Mouse (Mus musculus) heart, embryonic 11.5 days (tissue): ENCODE results near the gene Cfap61. TPM values are rescaled to one million over a fixed set of nuclear protein-coding genes. Genes with fewer than 3 reads are reported as not detected.

Experiments
- ATAC-seq: fragments of 200-750 bp; cut with Nextera tagmentation; replicated peaks from 2 replicates; pipeline ENCODE4 v1.8.0; 2017; ENCODE audit warnings: moderate library complexity; ENCODE audit not compliant: insufficient number of reproducible peaks, low FRiP score, low TSS enrichment
- H3K27ac ChIP-seq: fragments of 300-500 bp; sonication (generic); 2 replicates; pipeline ENCODE4 v1.5.1; 2014; ENCODE audit warnings: mild to moderate bottlenecking, low read depth, low read length
- H3K27me3 ChIP-seq: fragments of 300-500 bp; sonication (generic); 2 replicates; pipeline ENCODE4 v1.6.1; 2014; ENCODE audit warnings: mild to moderate bottlenecking, low read length, mixed read lengths; ENCODE audit not compliant: control insufficient read depth, insufficient read depth
- H3K36me3 ChIP-seq: fragments of 300-500 bp; sonication (generic); 2 replicates; pipeline ENCODE4 v1.6.1; 2014; ENCODE audit warnings: mild to moderate bottlenecking, low read length, moderate library complexity, mixed read lengths; ENCODE audit not compliant: control insufficient read depth, insufficient read depth
- H3K4me1 ChIP-seq: fragments of 300-500 bp; sonication (generic); 2 replicates; pipeline ENCODE4 v1.6.1; 2014; ENCODE audit warnings: low read length; ENCODE audit not compliant: control insufficient read depth, insufficient read depth
- H3K4me2 ChIP-seq: fragments of 300-500 bp; sonication (generic); 2 replicates; pipeline ENCODE4 v1.6.1; 2014; ENCODE audit warnings: mild to moderate bottlenecking, moderate library complexity
- H3K4me3 ChIP-seq: fragments of 300-500 bp; sonication (generic); 2 replicates; pipeline ENCODE4 v1.5.1; 2014; ENCODE audit warnings: low read depth, low read length
- H3K9ac ChIP-seq: fragments of 300-500 bp; sonication (generic); 2 replicates; pipeline ENCODE4 v1.6.1; 2014; ENCODE audit warnings: mild to moderate bottlenecking, low read depth, low read length, moderate library complexity
- H3K9me3 ChIP-seq: fragments of 300-500 bp; sonication (generic); replicated peaks from 2 replicates; pipeline ENCODE4 v1.6.1; 2016; ENCODE audit warnings: low read length; ENCODE audit not compliant: control insufficient read depth
- WGBS: fragments of 180-500 bp; shearing (Covaris S2); extraction: QIAGEN DNeasy Blood & Tissue Kit; methylation state at CpG from one replicate; pipeline ENCODE4 v1.1.7; 2014; ENCODE audit not compliant: insufficient replicate concordance; 5-methylcytosine and 5-hydroxymethylcytosine counted together
- polyA plus RNA-seq: library from polyadenylated mRNA; unstranded; fragments of >200 nt; fragmentation: Nextera tagmentation; extraction: Ambion mirVana; gene quantifications from 2 replicates; pipeline ENCODE4 v1.2.1, GENCODE M21; 2014

Gene Cfap61
- polyA plus RNA-seq, 1 experiment from 2014 or later = 0.10 TPM

- Histone ChIP-seq H3K27ac (no peak overlapping the region), H3K36me3 (no peaks in the 10 kb centered on the region; the same call in 1 of the 2 replicates), H3K9me3 (no peaks in the 10 kb centered on the region), H3K4me2 (no peak overlapping the region), H3K27me3 (no peaks in the 10 kb centered on the region), H3K4me1 (peaks cover 18% of the 10 kb centered on the region), H3K4me3 (no peak overlapping the region), H3K9ac (no peak overlapping the region)
- no peak for ATAC-seq
- 85% methylated on average over 7 of the region's 7 CpGs for WGBS
Observed at GRCm38 (mm10) chr2:146249033-146249432, 314.4 kb downstream of the Cfap61 start.

- Histone ChIP-seq H3K4me2 (no peak overlapping the region), H3K36me3 (no peaks in the 10 kb centered on the region), H3K27ac (no peak overlapping the region), H3K9me3 (no peaks in the 10 kb centered on the region), H3K4me3 (no peak overlapping the region), H3K9ac (no peak overlapping the region), H3K4me1 (peaks cover 11% of the 10 kb centered on the region), H3K27me3 (no peaks in the 10 kb centered on the region)
- WGBS = 77% methylated on average over 6 of the region's 6 CpGs
- no peak for ATAC-seq
Observed at GRCm38 (mm10) chr2:146250236-146250904, 315.8 kb downstream of the Cfap61 start.

GRCm38 (mm10) chr2:146254387-146254786 lies 319.8 kb downstream of the Cfap61 start:
- WGBS = 63% methylated on average over 1 of the region's 1 CpGs

DNA sequence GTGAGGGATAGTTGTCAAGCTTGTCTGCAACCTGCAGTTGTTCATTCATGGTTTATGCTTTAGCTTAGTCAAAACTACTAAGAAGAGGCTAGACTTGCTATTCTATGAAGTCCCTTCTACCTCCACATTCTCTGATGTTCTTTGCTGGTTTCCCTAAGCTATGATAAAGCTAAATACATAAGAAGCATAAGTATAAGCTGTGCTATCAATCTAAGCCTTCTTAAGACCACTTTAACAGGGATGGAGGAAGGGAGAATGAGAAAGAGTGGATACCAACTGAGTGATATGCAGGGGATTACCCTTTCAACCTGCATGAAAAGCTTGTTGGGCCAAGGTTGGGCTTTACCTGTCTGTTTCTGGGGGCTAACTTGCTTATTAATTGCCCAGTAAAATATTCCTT lies 321.1 kb downstream of the Cfap61 start:
- no peak for ATAC-seq

More at GRCm38 (mm10) chr2:146254387-146254786, 319.8 kb downstream of the Cfap61 start:
- no peak overlapping the region for H3K4me3 ChIP-seq
- no peak overlapping the region for H3K27ac ChIP-seq
- peaks cover 14% of the 10 kb centered on the region for H3K4me1 ChIP-seq
- no peak overlapping the region for H3K9ac ChIP-seq
- no peaks in the 10 kb centered on the region for H3K27me3 ChIP-seq
- ATAC-seq = no peak
- H3K4me2 ChIP-seq = no peak overlapping the region
- H3K36me3 ChIP-seq = no peaks in the 10 kb centered on the region
- H3K9me3 ChIP-seq = no peaks in the 10 kb centered on the region

DNA sequence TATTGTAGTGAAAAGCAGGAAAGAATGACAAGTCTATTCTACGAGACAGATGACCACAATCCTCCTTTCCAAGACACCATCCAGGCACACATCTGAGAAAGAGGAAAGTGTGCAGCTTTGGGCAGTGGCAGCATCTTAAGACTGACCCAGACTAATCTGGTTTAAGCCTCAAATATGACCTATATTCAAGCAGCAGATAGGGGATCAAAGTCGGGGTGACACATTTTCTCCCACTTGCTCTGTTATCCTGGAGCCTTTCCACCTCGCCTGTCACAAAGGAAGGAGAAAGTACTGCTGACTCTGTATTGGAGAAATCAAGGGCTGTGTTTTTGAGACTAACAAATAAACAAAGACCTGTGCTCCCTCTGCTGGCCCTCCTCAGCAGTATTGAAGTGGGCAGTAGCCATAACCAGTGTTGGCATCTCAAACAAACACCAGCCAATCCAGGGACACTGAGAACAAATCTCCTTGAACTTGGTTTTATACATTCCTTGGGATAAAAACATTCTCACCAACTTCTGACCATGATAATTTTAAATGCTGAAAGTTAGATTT lies 321.8 kb downstream of the Cfap61 start:
- H3K4me2 ChIP-seq = no peak overlapping the region
- no peak overlapping the region for H3K27ac ChIP-seq
- 56% methylated on average over 3 of the region's 3 CpGs for WGBS
- H3K9me3 ChIP-seq = no peaks in the 10 kb centered on the region
- no peaks in the 10 kb centered on the region for H3K27me3 ChIP-seq
- peaks cover 18% of the 10 kb centered on the region for H3K4me1 ChIP-seq
- ATAC-seq = no peak
- no peaks in the 10 kb centered on the region for H3K36me3 ChIP-seq
- H3K9ac ChIP-seq = no peak overlapping the region
- H3K4me3 ChIP-seq = no peak overlapping the region

More for the DNA sequence above, 321.1 kb downstream of the Cfap61 start:
- H3K27ac ChIP-seq = no peak overlapping the region
- peaks cover 18% of the 10 kb centered on the region for H3K4me1 ChIP-seq
- H3K4me2 ChIP-seq = no peak overlapping the region
- no peak overlapping the region for H3K9ac ChIP-seq
- H3K9me3 ChIP-seq = no peaks in the 10 kb centered on the region
- H3K27me3 ChIP-seq = no peaks in the 10 kb centered on the region
- H3K4me3 ChIP-seq = no peak overlapping the region
- H3K36me3 ChIP-seq = no peaks in the 10 kb centered on the region

DNA sequence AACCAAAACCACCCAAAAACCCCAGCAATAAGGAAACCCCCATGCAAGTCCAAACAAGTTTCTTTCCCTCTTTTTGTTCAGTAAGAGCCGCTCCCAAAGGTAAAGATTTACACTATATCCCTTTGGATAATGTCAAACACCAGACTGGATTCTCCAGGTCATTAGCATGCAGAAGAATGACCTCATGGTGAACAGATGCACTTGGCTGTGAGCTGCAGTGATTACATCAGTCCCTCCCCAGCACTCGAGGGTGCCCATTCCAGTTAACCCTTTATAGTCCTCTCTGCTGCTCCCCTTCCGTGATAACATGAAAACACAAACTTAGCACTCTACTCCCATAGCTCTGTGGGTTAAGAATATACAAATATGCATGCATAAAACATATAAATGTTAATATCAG lies 322.5 kb downstream of the Cfap61 start:
- no peak overlapping the region for H3K27ac ChIP-seq
- H3K9me3 ChIP-seq = no peaks in the 10 kb centered on the region
- peaks cover 18% of the 10 kb centered on the region for H3K4me1 ChIP-seq
- no peak overlapping the region for H3K4me2 ChIP-seq
- no peak overlapping the region for H3K4me3 ChIP-seq
- no peaks in the 10 kb centered on the region for H3K36me3 ChIP-seq
- no peak for ATAC-seq
- no peaks in the 10 kb centered on the region for H3K27me3 ChIP-seq
- 39% methylated on average over 3 of the region's 3 CpGs for whole genome bisulfite sequencing
- no peak overlapping the region for H3K9ac ChIP-seq

GRCm38 (mm10) chr2:146257609-146258008 lies 323.0 kb downstream of the Cfap61 start:
- Histone ChIP-seq H3K9ac (no peak overlapping the region), H3K27me3 (no peaks in the 10 kb centered on the region), H3K9me3 (no peaks in the 10 kb centered on the region), H3K4me1 (peaks cover 18% of the 10 kb centered on the region), H3K4me3 (no peak overlapping the region), H3K36me3 (no peaks in the 10 kb centered on the region), H3K27ac (no peak overlapping the region), H3K4me2 (no peak overlapping the region)
- WGBS = 85% methylated on average over 3 of the region's 3 CpGs
- ATAC-seq = no peak

GRCm38 (mm10) chr2:146258736-146259469 lies 324.3 kb downstream of the Cfap61 start:
- H3K27me3 ChIP-seq = no peaks in the 10 kb centered on the region
- peak overlapping the region; percentile 29 for H3K4me2 ChIP-seq
- no peaks in the 10 kb centered on the region for H3K9me3 ChIP-seq
- no peak overlapping the region for H3K27ac ChIP-seq
- peaks cover 18% of the 10 kb centered on the region for H3K4me1 ChIP-seq
- no peak for ATAC-seq
- H3K9ac ChIP-seq = no peak overlapping the region
- no peak overlapping the region for H3K4me3 ChIP-seq
- 21% methylated on average over 10 of the region's 10 CpGs for WGBS
- H3K36me3 ChIP-seq = no peaks in the 10 kb centered on the region
